Mouse (Mus musculus): ENCODE data around the gene Ttc28. TPM values are rescaled to one million over a fixed set of nuclear protein-coding genes. Genes with fewer than 3 reads are reported as not detected.

Ttc28 gene
- total and polyA plus RNA-seq, 3 experiments: 0.21 to 0.89 (median 0.28) TPM

- H3K36me3 ChIP-seq (replicated peaks in 1 of 2; ENCODE audit: control insufficient read depth in 1 of 2, insufficient read depth in 1 of 2, low read length in 1 of 2): no peaks in the 10 kb centered on the region
- no peak overlapping the region for H3K9ac ChIP-seq (ENCODE audit: insufficient read depth, low read depth)
- H3K27me3 ChIP-seq (replicated peaks): no peaks in the 10 kb centered on the region
- no peak for TF ChIP-seq GABPA (IDR thresholded peaks at IDR 0.05; ENCODE audit: insufficient replicate concordance, low read depth, low read length)
- no peak for TF ChIP-seq TBP (conservative IDR thresholded peaks at IDR 0.05; ENCODE audit: low read depth, low read length)
- TF ChIP-seq POLR2AphosphoS2 (IDR thresholded peaks at IDR 0.05; ENCODE audit: low read depth, low read length): no peak
- no peak for TF ChIP-seq ETS1 (conservative IDR thresholded peaks at IDR 0.05; ENCODE audit: low read depth, low read length)
- no peak for TF ChIP-seq IRF4 (IDR thresholded peaks at IDR 0.05; ENCODE audit: low read depth, low read length)
- no peak for TF ChIP-seq MAZ (IDR thresholded peaks at IDR 0.05; ENCODE audit: low read depth, low read length)
- no peak for TF ChIP-seq UBTF (IDR thresholded peaks at IDR 0.05; ENCODE audit: low read depth, low read length)
- no peak for TF ChIP-seq JUN (IDR thresholded peaks at IDR 0.05; ENCODE audit: insufficient read depth, low read depth, low read length)
- no peak for TF ChIP-seq CHD1 (IDR thresholded peaks at IDR 0.05; ENCODE audit: low read depth, low read length)
- no peak for TF ChIP-seq USF1 (IDR thresholded peaks at IDR 0.05; ENCODE audit: low read depth, low read length)
- TF ChIP-seq CTCF (conservative IDR thresholded peaks at IDR 0.05 in 1 of 2, IDR thresholded peaks at IDR 0.05 in 1 of 2; ENCODE audit: low read depth in 2 of 2, low read length in 2 of 2): no peak
- no peak for TF ChIP-seq KAT2A (IDR thresholded peaks at IDR 0.05; ENCODE audit: insufficient replicate concordance, low read length)
- H3K27ac ChIP-seq (ENCODE audit: insufficient read depth, low read depth): no peak overlapping the region
- no peak overlapping the region for H3K4me2 ChIP-seq (ENCODE audit: insufficient read depth, low read depth, poor library complexity, severe bottlenecking)
- in situ Hi-C loops (cut with MboI; ENCODE audit: low pct_ligation_motif_present, low pct_unique_long_range_greater_than_20kb, low sequenced_read_pairs): no loop called here
- no peak for DNase-seq (ENCODE audit: extremely low read depth)
- no peaks in the 10 kb centered on the region for H3K9me3 ChIP-seq (replicated peaks; ENCODE audit: low read length)
- no peak overlapping the region for H3K4me3 ChIP-seq (replicated peaks in 1 of 3; ENCODE audit: low read depth in 2 of 3, low read length in 2 of 3, poor library complexity in 1 of 3)
- no peaks in the 10 kb centered on the region for H3K79me2 ChIP-seq (replicated peaks; ENCODE audit: control insufficient read depth, extremely low read depth, insufficient read depth, poor library complexity, severe bottlenecking)
- H3K4me1 ChIP-seq (ENCODE audit: control insufficient read depth in 1 of 2, insufficient read depth in 2 of 2): no peaks in the 10 kb centered on the region
- dilution Hi-C loops (cut with MboI; ENCODE audit: extremely low pct_ligation_motif_present, extremely low pct_unique_long_range_greater_than_20kb, low sequenced_read_pairs): no loop called here
Observed at GRCm38 (mm10) chr5:111075841-111076240, 196.2 kb downstream of the Ttc28 start.

GRCm38 (mm10) chr5:111077261-111077660 is 197.7 kb downstream of the Ttc28 start:
- H3K27ac ChIP-seq (ENCODE audit: insufficient read depth, low read depth): no peak overlapping the region

More at GRCm38 (mm10) chr5:111077261-111077660, 197.7 kb downstream of the Ttc28 start:
- no peak for TF ChIP-seq RAD21 (IDR thresholded peaks at IDR 0.05; ENCODE audit: low read depth, low read length)
- no peak for TF ChIP-seq SMC3 (IDR thresholded peaks at IDR 0.05; ENCODE audit: low read depth, low read length)
- TF ChIP-seq POLR2AphosphoS2 (IDR thresholded peaks at IDR 0.05; ENCODE audit: low read depth, low read length): no peak
- no peak for TF ChIP-seq JUN (IDR thresholded peaks at IDR 0.05; ENCODE audit: insufficient read depth, low read depth, low read length)
- TF ChIP-seq ZMIZ1 (IDR thresholded peaks at IDR 0.05; ENCODE audit: low read depth, low read length): no peak
- TF ChIP-seq MAFK (IDR thresholded peaks at IDR 0.05; ENCODE audit: insufficient replicate concordance, low read length): no peak
- no peak for TF ChIP-seq ETS1 (conservative IDR thresholded peaks at IDR 0.05; ENCODE audit: low read depth, low read length)
- no peak for TF ChIP-seq IRF4 (IDR thresholded peaks at IDR 0.05; ENCODE audit: low read depth, low read length)
- TF ChIP-seq MAX (IDR thresholded peaks at IDR 0.05; ENCODE audit: low read length): no peak
- TF ChIP-seq E2F4 (IDR thresholded peaks at IDR 0.05; ENCODE audit: insufficient replicate concordance, low read depth, low read length): no peak
- TF ChIP-seq MYC (IDR thresholded peaks at IDR 0.05; ENCODE audit: low read depth, low read length): no peak
- Histone ChIP-seq H3K4me3 (replicated peaks in 1 of 3; ENCODE audit: low read depth in 2 of 3, low read length in 2 of 3, poor library complexity in 1 of 3) (no peak overlapping the region), H3K36me3 (replicated peaks in 1 of 2; ENCODE audit: control insufficient read depth in 1 of 2, insufficient read depth in 1 of 2, low read length in 1 of 2) (no peaks in the 10 kb centered on the region), H3K9ac (ENCODE audit: insufficient read depth, low read depth) (no peak overlapping the region), H3K79me2 (replicated peaks; ENCODE audit: control insufficient read depth, extremely low read depth, insufficient read depth, poor library complexity, severe bottlenecking) (no peaks in the 10 kb centered on the region), H3K9me3 (replicated peaks; ENCODE audit: low read length) (no peaks in the 10 kb centered on the region), H3K27me3 (replicated peaks) (no peaks in the 10 kb centered on the region), H3K4me2 (ENCODE audit: insufficient read depth, low read depth, poor library complexity, severe bottlenecking) (no peak overlapping the region), H3K4me1 (ENCODE audit: control insufficient read depth in 1 of 2, insufficient read depth in 2 of 2) (peaks cover 0 to 2% of the 10 kb centered on the region in 2 experiments; a peak in 1 of 4 replicates)
- dilution Hi-C loops (cut with MboI; ENCODE audit: extremely low pct_ligation_motif_present, extremely low pct_unique_long_range_greater_than_20kb, low sequenced_read_pairs) (no loop called here), in situ Hi-C loops (cut with MboI; ENCODE audit: low pct_ligation_motif_present, low pct_unique_long_range_greater_than_20kb, low sequenced_read_pairs) (no loop called here)
- no peak for DNase-seq (ENCODE audit: extremely low read depth)

All from CH12.LX (cell line).